Mouse (Mus musculus): ENCODE results near the gene Cygb.

Cygb gene

GRCm38 (mm10) chr11:116624131-116624832, 29.8 kb downstream of the Cygb start:
- Histone ChIP-seq H3K27me3 (ENCODE audit: control insufficient read depth, insufficient read depth, low read length, poor library complexity, severe bottlenecking) (no peaks in the 10 kb centered on the region), H3K36me3 (ENCODE audit: control insufficient read depth, insufficient read depth, low read length, poor library complexity, severe bottlenecking) (no peaks in the 10 kb centered on the region)
- peak; percentile 94 for DNase-seq (ENCODE audit: low read depth, low spot score)

DNA sequence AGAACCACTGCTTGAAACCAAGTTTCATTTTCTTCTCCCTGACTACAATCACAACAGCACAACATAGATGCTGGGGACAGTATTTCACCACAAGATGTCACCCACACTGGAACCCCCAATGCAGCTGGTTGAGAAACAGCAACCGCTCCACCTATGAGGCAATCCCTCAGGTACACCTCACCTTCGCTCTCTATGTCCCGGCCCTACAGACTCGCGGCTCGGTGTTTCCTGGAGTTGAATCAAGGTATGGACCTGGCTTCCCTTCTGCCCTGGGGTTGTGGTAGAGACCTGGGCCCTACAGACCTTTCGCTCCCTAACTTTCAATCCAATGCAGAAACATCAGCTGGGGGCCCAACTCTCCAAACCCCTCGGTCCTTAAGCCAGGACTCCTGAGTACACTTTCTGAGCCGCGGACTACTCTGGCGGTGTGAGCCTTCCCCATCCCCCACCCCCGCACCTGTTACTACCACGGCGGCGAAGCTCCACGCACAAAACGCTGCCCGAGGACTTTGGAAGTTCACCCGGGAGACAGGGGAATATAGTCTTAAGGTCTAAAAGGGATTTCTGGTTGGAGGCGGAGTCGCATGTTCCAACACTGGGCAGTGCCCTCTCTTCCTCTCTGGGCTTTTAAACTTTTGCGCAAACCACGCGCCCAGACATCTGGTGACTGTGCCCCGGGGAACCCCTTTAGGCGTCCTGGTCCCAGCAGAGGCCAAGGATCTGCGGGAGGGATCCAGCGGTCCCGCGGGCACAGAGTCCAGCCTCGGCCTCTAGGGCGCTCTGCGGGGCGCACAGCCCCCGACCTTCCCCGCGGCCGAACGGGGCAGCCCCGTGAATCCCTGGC, 30.6 kb downstream of the Cygb start:
- Histone ChIP-seq H3K36me3 (ENCODE audit: control insufficient read depth, insufficient read depth, low read length, poor library complexity, severe bottlenecking) (no peaks in the 10 kb centered on the region), H3K27me3 (ENCODE audit: control insufficient read depth, insufficient read depth, low read length, poor library complexity, severe bottlenecking) (no peaks in the 10 kb centered on the region)
- DNase-seq (ENCODE audit: low read depth, low spot score), result peak; percentile 42

GRCm38 (mm10) chr11:116621258-116621704, 32.8 kb downstream of the Cygb start:
- Histone ChIP-seq H3K36me3 (ENCODE audit: control insufficient read depth, insufficient read depth, low read length, poor library complexity, severe bottlenecking) (no peaks in the 10 kb centered on the region), H3K27me3 (ENCODE audit: control insufficient read depth, insufficient read depth, low read length, poor library complexity, severe bottlenecking) (no peaks in the 10 kb centered on the region)
- no peak for DNase-seq (ENCODE audit: low read depth, low spot score)

DNA sequence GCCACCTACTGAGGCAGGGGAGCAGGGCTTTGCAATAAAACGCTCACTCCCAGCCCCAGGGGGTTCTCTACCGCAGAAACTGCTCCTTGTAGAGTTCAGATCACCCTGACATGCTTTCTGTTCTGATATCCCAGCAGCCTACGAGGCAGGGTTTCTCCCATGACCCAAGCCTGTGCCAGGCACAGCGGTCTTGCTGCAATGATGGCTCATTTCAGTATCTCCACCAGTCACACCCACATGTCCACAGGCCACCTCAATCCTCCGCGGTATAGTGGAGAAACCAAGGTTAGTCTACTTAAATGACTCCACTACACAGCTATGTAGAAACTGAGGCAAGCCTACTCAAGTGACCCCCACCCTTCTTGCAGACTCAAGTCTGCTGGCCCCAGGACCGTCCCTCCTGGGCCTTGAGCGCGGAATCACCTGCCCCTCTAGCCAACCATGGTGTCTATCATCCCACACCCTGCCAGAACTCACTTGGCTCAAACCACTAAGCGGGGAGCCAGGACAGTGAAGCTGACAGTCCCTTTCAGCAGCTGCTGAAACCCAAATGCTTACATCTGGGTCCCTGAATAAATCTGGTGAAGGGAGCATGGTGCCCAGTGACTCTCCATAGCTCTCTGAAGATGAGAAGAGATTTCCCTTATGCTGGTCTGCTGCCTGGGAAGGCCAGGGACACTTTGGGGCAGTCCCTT, 33.4 kb downstream of the Cygb start:
- no peaks in the 10 kb centered on the region for H3K27me3 ChIP-seq (ENCODE audit: control insufficient read depth, insufficient read depth, low read length, poor library complexity, severe bottlenecking)
- DNase-seq (ENCODE audit: low read depth, low spot score), result no peak
- H3K36me3 ChIP-seq (ENCODE audit: control insufficient read depth, insufficient read depth, low read length, poor library complexity, severe bottlenecking), result no peaks in the 10 kb centered on the region

DNA sequence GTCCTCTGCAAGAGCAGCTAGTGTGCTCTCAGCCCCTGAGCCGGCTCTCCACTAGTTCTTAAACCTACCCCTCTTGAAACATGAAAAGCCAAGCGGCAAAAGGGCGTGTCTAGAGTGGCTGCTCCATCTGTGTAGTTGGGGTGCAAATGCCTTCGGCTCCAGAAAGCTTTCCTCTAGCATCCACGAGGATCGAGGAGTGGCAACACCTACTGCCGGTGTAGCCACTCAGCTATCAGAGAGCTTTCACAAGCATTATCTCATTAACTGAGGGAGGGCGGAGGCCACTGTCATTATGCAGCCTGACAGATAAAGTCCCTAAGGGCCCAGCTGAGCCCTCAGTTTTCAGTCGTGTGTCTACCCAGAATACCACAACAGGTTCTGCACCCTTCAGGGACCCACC, 34.0 kb downstream of the Cygb start:
- Histone ChIP-seq H3K27me3 (ENCODE audit: control insufficient read depth, insufficient read depth, low read length, poor library complexity, severe bottlenecking) (no peaks in the 10 kb centered on the region), H3K36me3 (ENCODE audit: control insufficient read depth, insufficient read depth, low read length, poor library complexity, severe bottlenecking) (no peaks in the 10 kb centered on the region)
- DNase-seq (ENCODE audit: low read depth, low spot score), result no peak

GRCm38 (mm10) chr11:116619561-116619960, 34.6 kb downstream of the Cygb start:
- DNase-seq (ENCODE audit: low read depth, low spot score), result no peak
- Histone ChIP-seq H3K27me3 (ENCODE audit: control insufficient read depth, insufficient read depth, low read length, poor library complexity, severe bottlenecking) (no peaks in the 10 kb centered on the region), H3K36me3 (ENCODE audit: control insufficient read depth, insufficient read depth, low read length, poor library complexity, severe bottlenecking) (no peaks in the 10 kb centered on the region)

DNA sequence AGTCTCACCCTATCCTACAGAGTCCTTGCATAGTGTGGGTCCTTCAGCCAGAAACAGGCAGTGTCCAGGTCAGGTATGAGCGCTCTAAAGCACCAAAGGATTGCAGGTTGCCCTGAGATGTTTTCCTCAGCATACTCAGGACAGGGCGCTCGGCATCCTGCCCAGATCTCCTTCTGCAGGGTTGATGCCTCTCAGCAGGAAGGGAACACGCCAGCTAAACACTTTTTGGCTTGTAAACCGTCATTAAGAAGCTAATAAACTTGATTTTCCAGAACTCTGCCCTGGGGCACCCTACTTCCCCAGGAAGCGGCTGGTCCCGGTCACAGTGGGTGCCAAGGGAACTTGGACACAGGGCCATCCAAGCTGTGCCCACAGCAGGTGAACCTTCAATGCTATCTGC, 35.0 kb downstream of the Cygb start:
- Histone ChIP-seq H3K36me3 (ENCODE audit: control insufficient read depth, insufficient read depth, low read length, poor library complexity, severe bottlenecking) (no peaks in the 10 kb centered on the region), H3K27me3 (ENCODE audit: control insufficient read depth, insufficient read depth, low read length, poor library complexity, severe bottlenecking) (no peaks in the 10 kb centered on the region)
- DNase-seq (ENCODE audit: low read depth, low spot score), result no peak

- Histone ChIP-seq H3K36me3 (ENCODE audit: control insufficient read depth, insufficient read depth, low read length, poor library complexity, severe bottlenecking) (no peaks in the 10 kb centered on the region), H3K27me3 (ENCODE audit: control insufficient read depth, insufficient read depth, low read length, poor library complexity, severe bottlenecking) (no peaks in the 10 kb centered on the region)
- no peak for DNase-seq (ENCODE audit: low read depth, low spot score)
Measured at GRCm38 (mm10) chr11:116618666-116619065, 35.4 kb downstream of the Cygb start.

- no peaks in the 10 kb centered on the region for H3K27me3 ChIP-seq (ENCODE audit: control insufficient read depth, insufficient read depth, low read length, poor library complexity, severe bottlenecking)
- DNase-seq (ENCODE audit: low read depth, low spot score), result no peak
- peaks cover 2% of the 10 kb centered on the region; the same call in 1 of the 2 replicates for H3K36me3 ChIP-seq (ENCODE audit: control insufficient read depth, insufficient read depth, low read length, poor library complexity, severe bottlenecking)
Measured at GRCm38 (mm10) chr11:116617641-116618040, 36.5 kb downstream of the Cygb start.

GRCm38 (mm10) chr11:116616438-116617118, 37.5 kb downstream of the Cygb start:
- no peaks in the 10 kb centered on the region for H3K27me3 ChIP-seq (ENCODE audit: control insufficient read depth, insufficient read depth, low read length, poor library complexity, severe bottlenecking)
- peak; percentile 59 for DNase-seq (ENCODE audit: low read depth, low spot score)
- H3K36me3 ChIP-seq (ENCODE audit: control insufficient read depth, insufficient read depth, low read length, poor library complexity, severe bottlenecking), result peaks cover 2% of the 10 kb centered on the region; the same call in 1 of the 2 replicates

- Histone ChIP-seq H3K36me3 (ENCODE audit: control insufficient read depth, insufficient read depth, low read length, poor library complexity, severe bottlenecking) (peaks cover 2% of the 10 kb centered on the region; the same call in 1 of the 2 replicates), H3K27me3 (ENCODE audit: control insufficient read depth, insufficient read depth, low read length, poor library complexity, severe bottlenecking) (no peaks in the 10 kb centered on the region)
- DNase-seq (ENCODE audit: low read depth, low spot score), result peak; percentile 81
Measured at GRCm38 (mm10) chr11:116615735-116616437, 38.2 kb downstream of the Cygb start.

GRCm38 (mm10) chr11:116613234-116613633, 40.9 kb downstream of the Cygb start:
- DNase-seq (ENCODE audit: low read depth, low spot score), result no peak
- no peaks in the 10 kb centered on the region for H3K27me3 ChIP-seq (ENCODE audit: control insufficient read depth, insufficient read depth, low read length, poor library complexity, severe bottlenecking)
- H3K36me3 ChIP-seq (ENCODE audit: control insufficient read depth, insufficient read depth, low read length, poor library complexity, severe bottlenecking), result peaks cover 4% of the 10 kb centered on the region; the same call in 1 of the 2 replicates

- DNase-seq (ENCODE audit: low read depth, low spot score), result no peak
- peaks cover 4% of the 10 kb centered on the region; the same call in 1 of the 2 replicates for H3K36me3 ChIP-seq (ENCODE audit: control insufficient read depth, insufficient read depth, low read length, poor library complexity, severe bottlenecking)
- H3K27me3 ChIP-seq (ENCODE audit: control insufficient read depth, insufficient read depth, low read length, poor library complexity, severe bottlenecking), result no peaks in the 10 kb centered on the region
Measured at GRCm38 (mm10) chr11:116612554-116612953, 41.6 kb downstream of the Cygb start.

- peak; percentile 61 for DNase-seq (ENCODE audit: low read depth, low spot score)
- H3K27me3 ChIP-seq (ENCODE audit: control insufficient read depth, insufficient read depth, low read length, poor library complexity, severe bottlenecking), result no peaks in the 10 kb centered on the region
- peaks cover 4% of the 10 kb centered on the region; the same call in 1 of the 2 replicates for H3K36me3 ChIP-seq (ENCODE audit: control insufficient read depth, insufficient read depth, low read length, poor library complexity, severe bottlenecking)
Measured at GRCm38 (mm10) chr11:116611883-116612282, 42.2 kb downstream of the Cygb start.

Measured in splenic B cell, adult 2 months (primary cell).